Mouse (Mus musculus): ENCODE data around the gene Cdhr3. TPM values are rescaled to one million over a fixed set of nuclear protein-coding genes. Genes with fewer than 3 reads are reported as not detected.

Gene Cdhr3
- total and polyA plus RNA-seq, 3 experiments, result not detected

DNA sequence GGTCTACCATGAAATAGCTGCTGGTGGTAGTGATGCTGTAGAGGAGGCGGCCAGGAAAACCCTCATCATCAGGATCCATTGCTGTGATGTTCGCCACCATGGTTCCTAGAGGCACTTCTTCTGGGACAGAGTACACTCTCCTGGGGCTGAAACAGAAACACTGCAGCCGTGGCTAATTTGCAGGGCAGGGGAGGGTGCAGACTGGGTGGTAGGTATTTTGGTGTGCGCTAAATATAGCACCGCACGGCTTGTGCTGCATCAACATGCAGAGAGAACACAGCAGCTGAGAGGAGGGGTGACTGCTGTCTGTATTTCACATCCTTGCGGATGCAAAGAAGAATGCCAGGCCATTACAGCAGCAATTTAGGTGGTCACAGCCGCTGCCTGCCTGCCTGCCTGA is 31.0 kb downstream of the Cdhr3 start:
- no peaks in the 10 kb centered on the region; the same call in 1 of the 2 replicates for H3K79me2 ChIP-seq (ENCODE audit: control insufficient read depth, insufficient read depth, low read length, poor library complexity)
- peaks cover 8 to 35% of the 10 kb centered on the region in 2 experiments for H3K4me1 ChIP-seq (ENCODE audit: control insufficient read depth in 1 of 2, insufficient read depth in 2 of 2, low read length in 2 of 2)
- no peaks in the 10 kb centered on the region for H3K9me3 ChIP-seq (replicated peaks; ENCODE audit: insufficient read depth, low read length)
- H3K27me3 ChIP-seq (ENCODE audit: control insufficient read depth in 1 of 2, insufficient read depth in 2 of 2, low read length in 2 of 2), result peaks cover 0 to 1% of the 10 kb centered on the region in 2 experiments; a peak in 1 of 4 replicates
- H3K9ac ChIP-seq (ENCODE audit: control insufficient read depth, low read depth, low read length, poor library complexity, severe bottlenecking), result no peak overlapping the region
- H3K27ac ChIP-seq (ENCODE audit: control insufficient read depth, low read depth, low read length), result no peak overlapping the region
- TF ChIP-seq KAT2A (conservative IDR thresholded peaks at IDR 0.05; ENCODE audit: low read depth, low read length), result no peak
- no peak for TF ChIP-seq GABPA (IDR thresholded peaks at IDR 0.05; ENCODE audit: low read depth, low read length)
- TF ChIP-seq ELF1 (IDR thresholded peaks at IDR 0.05; ENCODE audit: low read depth, low read length), result no peak
- no peak for TF ChIP-seq MAFK (IDR thresholded peaks at IDR 0.05; ENCODE audit: borderline replicate concordance, low read depth, low read length)
- TF ChIP-seq USF2 (IDR thresholded peaks at IDR 0.05; ENCODE audit: borderline replicate concordance in 1 of 2, insufficient read depth in 1 of 2, low read depth in 1 of 2, low read length in 2 of 2), result no peak
- TF ChIP-seq RCOR1 (IDR thresholded peaks at IDR 0.05; ENCODE audit: low read depth, low read length), result no peak
- TF ChIP-seq CHD2 (IDR thresholded peaks at IDR 0.05; ENCODE audit: low read length), result no peak
- TF ChIP-seq MYC (IDR thresholded peaks at IDR 0.05; ENCODE audit: low read depth, low read length), result no peak
- TF ChIP-seq POLR2AphosphoS5 (IDR thresholded peaks at IDR 0.05; ENCODE audit: borderline replicate concordance, low read depth, low read length), result no peak
- TF ChIP-seq MEF2A (IDR thresholded peaks at IDR 0.05; ENCODE audit: extremely low read depth, insufficient replicate concordance, low read depth, low read length, poor library complexity, severe bottlenecking), result no peak
- TF ChIP-seq E2F4 (IDR thresholded peaks at IDR 0.05; ENCODE audit: borderline replicate concordance, low read depth, low read length), result no peak
- no peak for TF ChIP-seq MYB (IDR thresholded peaks at IDR 0.05; ENCODE audit: low read depth, low read length)
- H3K4me3 ChIP-seq (ENCODE audit: control insufficient read depth in 1 of 2, insufficient read depth in 1 of 2, low read depth in 2 of 2, low read length in 2 of 2), result no peak overlapping the region
- DNase-seq (ENCODE audit: low read depth, low spot score), result no peak
- H3K36me3 ChIP-seq (ENCODE audit: control insufficient read depth in 1 of 2, insufficient read depth in 2 of 2, low read length in 2 of 2), result peaks cover 0 to 10% of the 10 kb centered on the region in 2 experiments; a peak in 2 of 4 replicates

DNA sequence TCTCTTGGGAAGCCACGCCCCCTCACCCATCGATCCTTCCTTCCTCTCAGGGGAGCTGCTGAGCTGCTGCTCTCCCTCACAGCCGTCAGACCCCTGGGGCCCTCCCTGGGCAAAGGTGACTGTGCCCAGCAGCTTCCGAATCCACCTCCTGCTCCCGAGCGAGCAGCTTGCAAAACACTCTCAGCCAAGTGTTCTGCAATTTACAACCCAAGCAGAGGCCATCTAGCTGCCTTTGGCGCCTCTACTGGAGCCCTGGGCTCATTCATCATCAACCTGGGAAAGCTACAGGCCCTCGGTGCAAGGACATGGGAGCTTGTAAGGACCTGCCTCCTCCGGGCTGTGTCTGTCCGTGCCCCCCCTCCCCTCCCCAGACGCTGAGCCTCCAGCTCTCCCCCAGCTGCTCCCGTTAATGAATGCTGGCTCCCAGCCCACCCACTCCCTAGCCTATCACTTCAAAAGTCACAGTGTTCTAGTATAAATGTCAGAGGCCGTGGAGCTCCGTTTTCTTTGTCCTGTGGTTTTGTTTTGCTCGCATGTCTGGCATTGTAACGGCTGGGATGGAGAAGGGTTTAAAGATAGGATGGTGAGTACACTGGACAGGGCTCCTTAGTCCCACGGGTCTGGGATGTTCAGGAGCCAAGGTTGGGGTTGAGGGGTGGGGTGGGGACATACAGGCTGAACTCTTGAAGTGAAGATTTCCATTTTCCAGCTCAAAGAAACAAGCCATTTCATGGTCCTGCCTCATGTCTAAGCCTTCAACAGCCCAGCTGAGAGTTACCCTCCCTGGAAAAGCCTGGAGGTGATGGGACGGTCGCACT is 35.2 kb downstream of the Cdhr3 start:
- Histone ChIP-seq H3K36me3 (ENCODE audit: control insufficient read depth in 1 of 2, insufficient read depth in 2 of 2, low read length in 2 of 2) (peaks cover 0 to 5% of the 10 kb centered on the region in 2 experiments; a peak in 2 of 4 replicates), H3K4me1 (ENCODE audit: control insufficient read depth in 1 of 2, insufficient read depth in 2 of 2, low read length in 2 of 2) (peaks cover 0 to 13% of the 10 kb centered on the region in 2 experiments; a peak in 2 of 4 replicates), H3K79me2 (ENCODE audit: control insufficient read depth, insufficient read depth, low read length, poor library complexity) (no peaks in the 10 kb centered on the region; the same call in 1 of the 2 replicates), H3K4me3 (ENCODE audit: control insufficient read depth in 1 of 2, insufficient read depth in 1 of 2, low read depth in 2 of 2, low read length in 2 of 2) (no peak overlapping the region), H3K27me3 (ENCODE audit: control insufficient read depth in 1 of 2, insufficient read depth in 2 of 2, low read length in 2 of 2) (peaks cover 0 to 1% of the 10 kb centered on the region in 2 experiments; a peak in 1 of 4 replicates), H3K27ac (ENCODE audit: control insufficient read depth, low read depth, low read length) (no peak overlapping the region), H3K9ac (ENCODE audit: control insufficient read depth, low read depth, low read length, poor library complexity, severe bottlenecking) (no peak overlapping the region), H3K9me3 (replicated peaks; ENCODE audit: insufficient read depth, low read length) (no peaks in the 10 kb centered on the region)
- no peak for DNase-seq (ENCODE audit: low read depth, low spot score)
- TF ChIP-seq POLR2AphosphoS5 (IDR thresholded peaks at IDR 0.05; ENCODE audit: borderline replicate concordance, low read depth, low read length) (no peak), ELF1 (IDR thresholded peaks at IDR 0.05; ENCODE audit: low read depth, low read length) (no peak), TBP (IDR thresholded peaks at IDR 0.05; ENCODE audit: low read depth, low read length) (no peak), HCFC1 (IDR thresholded peaks at IDR 0.05; ENCODE audit: low read depth, low read length) (no peak), MXI1 (IDR thresholded peaks at IDR 0.05; ENCODE audit: low read depth, low read length) (no peak), MAZ (IDR thresholded peaks at IDR 0.05; ENCODE audit: low read depth, low read length) (no peak), ZNF384 (IDR thresholded peaks at IDR 0.05; ENCODE audit: low read depth, low read length) (no peak), ZMIZ1 (IDR thresholded peaks at IDR 0.05; ENCODE audit: low read depth, low read length) (no peak), TAL1 (IDR thresholded peaks at IDR 0.05; ENCODE audit: low read length) (no peak), SMC3 (IDR thresholded peaks at IDR 0.05; ENCODE audit: low read depth, low read length) (no peak), MYC (IDR thresholded peaks at IDR 0.05; ENCODE audit: low read depth, low read length) (no peak), TCF12 (IDR thresholded peaks at IDR 0.05; ENCODE audit: low read depth, low read length) (no peak), RCOR1 (IDR thresholded peaks at IDR 0.05; ENCODE audit: low read depth, low read length) (no peak), MEF2A (IDR thresholded peaks at IDR 0.05; ENCODE audit: extremely low read depth, insufficient replicate concordance, low read depth, low read length, poor library complexity, severe bottlenecking) (no peak)

Measured in MEL (cell line).